Mouse (Mus musculus) lung, postnatal 0 days (tissue): Measurements from ENCODE around the gene Tm7sf3.
"Not testable (repeated sequence)": the region's sequence is repeated elsewhere in the genome, so short reads cannot be mapped to it uniquely, and the experiment has no call there.

Experiments used
- CTCF ChIP-seq: IDR thresholded peaks from 2 replicates; pipeline ENCODE4 v1.5.1; 2016; ENCODE audit warnings: antibody characterized with exemption, mild to moderate bottlenecking
- EP300 ChIP-seq: IDR thresholded peaks from 2 replicates; pipeline ENCODE4 v1.6.1; 2016; ENCODE audit warnings: antibody characterized with exemption, mild to moderate bottlenecking, control low read depth

GRCm38 (mm10) chr6:146562461-146562860 lies 80.2 kb downstream of the Tm7sf3 start:
- TF ChIP-seq EP300, CTCF: not testable (repeated sequence)
